In the genomic region with DNA sequence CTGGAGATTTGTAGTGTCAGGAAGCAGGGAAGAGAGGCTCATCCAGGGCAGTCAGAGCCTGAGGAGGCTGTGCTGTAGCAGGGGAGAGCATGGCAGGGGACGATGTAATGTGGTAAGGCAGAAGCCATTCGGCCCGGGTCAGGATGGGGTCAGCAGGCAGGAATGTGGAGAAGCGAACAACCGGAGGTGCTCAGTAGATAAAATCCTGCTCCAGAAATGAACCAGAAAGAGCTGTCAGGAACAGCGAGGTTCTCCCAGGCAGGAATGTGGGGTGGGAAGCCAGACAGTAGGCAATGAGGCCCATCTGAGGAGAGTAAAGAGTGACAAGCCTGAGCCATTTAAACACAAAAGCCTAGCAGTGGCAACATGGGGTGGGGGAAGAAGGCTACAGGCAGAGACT, we compare ENCODE assay signal across 10 mouse cellular contexts.
DNase-seq lines count a peak whose midpoint lies in the region; ATAC-seq lines count a peak whose summit lies in the region.
"Had no signal": no experiment of that assay in that cellular context is flagged by ENCODE, and none has a peak within 500 bp of the region (broad histone marks: within the 10 kb centered on the region; RNA-seq: fewer than 3 reads in every experiment).

No protein-coding gene starts in this region.

- H3K4me2 ChIP-seq in kidney, embryonic 15.5 days = no peak overlapping the region
- no peak overlapping the region for H3K4me2 ChIP-seq in intestine, embryonic 14.5 days (ENCODE audit: low read length)

- H3K4me1 ChIP-seq in kidney, embryonic 15.5 days = peaks cover 71% of the 10 kb centered on the region
- H3K4me1 ChIP-seq in embryonic facial prominence, embryonic 10.5 days = peaks cover 78% of the 10 kb centered on the region
- H3K4me1 ChIP-seq in intestine, embryonic 14.5 days (replicated peaks; ENCODE audit: control insufficient read depth, insufficient read depth, low read length) = peaks cover 51% of the 10 kb centered on the region

- WGBS in kidney, embryonic 15.5 days = 6% methylated on average over 6 of the region's 6 CpGs
- 8% methylated on average over 6 of the region's 6 CpGs for WGBS in embryonic facial prominence, embryonic 10.5 days
- WGBS in intestine, embryonic 14.5 days = 4% methylated on average over 6 of the region's 6 CpGs

- no peaks in the 10 kb centered on the region for H3K9me3 ChIP-seq in kidney, embryonic 15.5 days (replicated peaks)
- H3K9me3 ChIP-seq in embryonic facial prominence, embryonic 10.5 days = no peaks in the 10 kb centered on the region
- H3K9me3 ChIP-seq in intestine, embryonic 14.5 days (ENCODE audit: control insufficient read depth, low read length) = no peaks in the 10 kb centered on the region

- peak overlapping the region; percentile 91 for H3K27ac ChIP-seq in kidney, embryonic 15.5 days
- H3K27ac ChIP-seq in embryonic facial prominence, embryonic 10.5 days (replicated peaks) = peak overlapping the region; percentile 83
- H3K27ac ChIP-seq in intestine, embryonic 14.5 days (ENCODE audit: low read depth) = peak overlapping the region; percentile 62

- no peaks in the 10 kb centered on the region for H3K27me3 ChIP-seq in kidney, embryonic 15.5 days
- H3K27me3 ChIP-seq in embryonic facial prominence, embryonic 10.5 days (replicated peaks; ENCODE audit: low read depth, poor library complexity, severe bottlenecking) = no peaks in the 10 kb centered on the region
- H3K27me3 ChIP-seq in intestine, embryonic 14.5 days (replicated peaks; ENCODE audit: control insufficient read depth, insufficient read depth, low read length) = no peaks in the 10 kb centered on the region

- H3K4me3 ChIP-seq in kidney, embryonic 15.5 days (replicated peaks) = no peak overlapping the region
- 0 out of 2 replicates have a peak overlapping the region, but pooled peaks have one; percentile 30 for H3K4me3 ChIP-seq in embryonic facial prominence, embryonic 10.5 days
- H3K4me3 ChIP-seq in intestine, embryonic 14.5 days (ENCODE audit: low read depth, low read length) = no peak overlapping the region

- H3K9ac ChIP-seq in kidney, embryonic 15.5 days = 0 out of 2 replicates have a peak overlapping the region, but pooled peaks have one; percentile 21
- no peak overlapping the region for H3K9ac ChIP-seq in intestine, embryonic 14.5 days (ENCODE audit: low read length)

- ATAC-seq in kidney, embryonic 15.5 days (replicated peaks; ENCODE audit: low FRiP score) = peak; percentile 68; the same call in 1 of the 2 replicates
- ATAC-seq in intestine, embryonic 14.5 days (replicated peaks; ENCODE audit: low FRiP score, low TSS enrichment, low read depth) = peak; percentile 45

- DNase-seq in kidney, adult 11 months = no peak
- DNase-seq in embryonic facial prominence, embryonic 10.5 days (ENCODE audit: low spot score) = peak; percentile 63
- no peak for DNase-seq in intestine, embryonic 14.5 days (ENCODE audit: low spot score)
- DNase-seq in neural tube, embryonic 10.5 days (ENCODE audit: extremely low spot score, low spot score) = peak; percentile 56
- DNase-seq in frontal cortex, postnatal 14 days (ENCODE audit: low spot score in 2 of 2) = no peak
- no peak for DNase-seq in thymus, postnatal 25 days
- no peak for DNase-seq in cerebellum, postnatal 10 days
- DNase-seq: lung, postnatal 36 days; right cerebral cortex, postnatal 25 days had no signal

- H3K36me3 ChIP-seq in kidney, embryonic 15.5 days = peaks cover 9% of the 10 kb centered on the region; the same call in 1 of the 2 replicates
- peaks cover 32% of the 10 kb centered on the region for H3K36me3 ChIP-seq in embryonic facial prominence, embryonic 10.5 days (replicated peaks)
- H3K36me3 ChIP-seq in intestine, embryonic 14.5 days (ENCODE audit: control insufficient read depth, insufficient read depth, low read length) = 0 out of 2 replicates have a peak, but pooled peaks cover 3% of the 10 kb centered on the region

Comparison
In these comparisons a context has a peak if more than half of its experiments do, and no peak if none do; other contexts are left out.
1. DNase-seq: peak in embryonic facial prominence, embryonic 10.5 days (single experiment) and neural tube, embryonic 10.5 days (single experiment); none in kidney, adult 11 months (single experiment), intestine, embryonic 14.5 days (single experiment), frontal cortex, postnatal 14 days (0 of 2), thymus, postnatal 25 days (single experiment) and cerebellum, postnatal 10 days (0 of 2).
2. Peak in every context shown above with its lines, with median percentiles within 50 percentile points of each other: H3K27ac ChIP-seq.